Mouse (Mus musculus): ENCODE results near the gene Nfib.

GRCm38 (mm10) chr4:82483871-82484270, 221.7 kb downstream of the Nfib start:
- no peak for TF ChIP-seq CTCF (IDR thresholded peaks at IDR 0.05; ENCODE audit: control insufficient read depth, insufficient read depth, low read length)
- no peak for TF ChIP-seq POLR2A (IDR thresholded peaks at IDR 0.05; ENCODE audit: borderline replicate concordance, control insufficient read depth, low read depth, low read length)

Measured in bone marrow, adult 2 months (tissue).